Mouse (Mus musculus): ENCODE measurements around the gene Pld6. TPM values are rescaled to one million over a fixed set of nuclear protein-coding genes. Genes with fewer than 3 reads are reported as not detected.
"Not testable (repeated sequence)": the region's sequence is repeated elsewhere in the genome, so short reads cannot be mapped to it uniquely, and the experiment has no call there.

The Pld6 gene
- total RNA-seq, 2 experiments from 2014 or later: 0.60 to 1.1 TPM

GRCm38 (mm10) chr11:59746614-59747013, 40.8 kb downstream of the Pld6 start:
- DNase-seq (ENCODE audit: low spot score in 2 of 2): peak; percentile 48 to 56

- DNase-seq (ENCODE audit: low spot score in 2 of 2): no peak
These were observed 41.6 kb downstream of the Pld6 start for GRCm38 (mm10) chr11:59745851-59746250.

GRCm38 (mm10) chr11:59744374-59744773, 43.1 kb downstream of the Pld6 start:
- no peak for DNase-seq (ENCODE audit: low spot score in 2 of 2)

- no peak for DNase-seq (ENCODE audit: low spot score in 2 of 2)
These were observed 43.7 kb downstream of the Pld6 start for GRCm38 (mm10) chr11:59743712-59744111.

- DNase-seq (ENCODE audit: low spot score in 2 of 2): no peak
These were observed 44.1 kb downstream of the Pld6 start for GRCm38 (mm10) chr11:59743307-59743706.

- DNase-seq (ENCODE audit: low spot score in 2 of 2): no peak
These were observed 45.5 kb downstream of the Pld6 start for GRCm38 (mm10) chr11:59741915-59742314.

- DNase-seq (ENCODE audit: low spot score in 2 of 2): no peak
These were observed 47.4 kb downstream of the Pld6 start for GRCm38 (mm10) chr11:59739996-59740395.

- DNase-seq (ENCODE audit: low spot score in 2 of 2): no peak
These were observed 50.2 kb downstream of the Pld6 start for GRCm38 (mm10) chr11:59737250-59737649.

- not testable (repeated sequence) for DNase-seq (ENCODE audit: low spot score in 2 of 2)
These were observed 51.5 kb downstream of the Pld6 start for GRCm38 (mm10) chr11:59735938-59736337.

- DNase-seq (ENCODE audit: low spot score in 2 of 2): no peak
These were observed 53.1 kb downstream of the Pld6 start for GRCm38 (mm10) chr11:59734335-59734734.

Other genes starting within 250 kb of the Pld6 start
- gene Nlrp3, start 246.1 kb downstream of the Pld6 start, total RNA-seq (2021): 1 to 10 TPM; 1.0 to 1.1 TPM
- not detected for gene Olfr222, start 211.4 kb downstream of the Pld6 start, total RNA-seq (2021)
- gene Olfr223, start 194.4 kb downstream of the Pld6 start, total RNA-seq (2021): not detected
- gene Mprip, start 126.3 kb downstream of the Pld6 start, total RNA-seq (2021): 100 to 1,000 TPM; 279 to 287 TPM
- gene Flcn, start 22.4 kb upstream of the Pld6 start, total RNA-seq (2021): 10 to 100 TPM; 44.2 to 50.1 TPM
- gene Nt5m, start 51.8 kb upstream of the Pld6 start, total RNA-seq (2021): 10 to 100 TPM; 49.6 to 51.7 TPM
- 10 to 100 TPM; 70.7 to 71.1 TPM for gene Cops3, start 52.2 kb upstream of the Pld6 start, total RNA-seq (2021)
- gene Med9, start 160.6 kb upstream of the Pld6 start, total RNA-seq (2021): 10 to 100 TPM; 41.8 to 46.7 TPM
- gene Rasd1, start 177.3 kb upstream of the Pld6 start, total RNA-seq (2021): 10 to 100 TPM in 1 of 2 experiments, 1 to 10 TPM in 1; 7.7 to 13.2 TPM

Data from left cerebral cortex, adult 18-20 months (tissue).